In the genomic region with DNA sequence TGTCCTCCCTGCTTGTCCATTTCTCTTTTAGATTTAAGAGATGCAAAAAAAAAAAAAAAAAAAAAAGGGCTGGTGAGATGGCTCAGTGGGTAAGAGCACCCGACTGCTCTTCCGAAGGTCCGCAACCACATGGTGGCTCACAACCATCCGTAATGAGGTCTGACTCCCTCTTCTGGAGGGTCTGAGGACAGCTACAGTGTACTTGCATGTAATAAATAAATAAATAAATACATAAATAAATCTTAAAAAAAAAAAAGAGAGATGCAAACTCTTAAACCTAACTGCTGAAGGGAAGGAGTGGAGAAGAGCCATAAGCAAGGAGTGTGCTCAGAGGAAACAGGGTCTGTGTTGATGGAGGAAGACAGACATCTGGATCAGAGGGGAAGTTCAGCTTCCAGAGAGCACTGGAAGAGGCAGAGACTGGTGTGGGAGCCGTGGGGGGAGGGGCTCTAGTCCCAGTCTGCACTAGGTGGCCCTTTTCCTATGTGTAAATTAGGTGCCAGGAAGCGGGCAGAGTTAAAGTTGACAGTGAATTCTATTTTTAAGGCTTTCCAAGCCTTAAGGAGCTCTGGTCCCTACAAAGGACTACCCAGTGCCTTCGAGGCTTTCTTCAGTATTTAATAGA, we compare ENCODE assay signal across 12 mouse cellular contexts. TPM values are rescaled to one million over a fixed set of nuclear protein-coding genes. Genes with fewer than 3 reads are reported as not detected.
DNase-seq lines count a peak whose midpoint lies in the region; ATAC-seq and TF ChIP-seq lines count a peak whose summit lies in the region.
"Had no signal": no experiment of that assay in that cellular context is flagged by ENCODE, and none has a peak within 500 bp of the region (broad histone marks: within the 10 kb centered on the region; RNA-seq: fewer than 3 reads in every experiment).

No protein-coding gene starts in this region.

- H3K79me2 ChIP-seq in heart, adult 2 months (replicated peaks; ENCODE audit: control insufficient read depth, insufficient read depth, low read length), result no peaks in the 10 kb centered on the region
- H3K79me2 ChIP-seq in MEL (ENCODE audit: control insufficient read depth, insufficient read depth, low read length, poor library complexity), result no peaks in the 10 kb centered on the region

- H3K4me3 ChIP-seq in heart, adult 2 months, result no peak overlapping the region
- H3K4me3 ChIP-seq in liver, embryonic 11.5 days (ENCODE audit: low read depth, low read length), result no peak overlapping the region
- no peak overlapping the region for H3K4me3 ChIP-seq in MEL (ENCODE audit: control insufficient read depth in 1 of 2, insufficient read depth in 1 of 2, low read depth in 2 of 2, low read length in 2 of 2)
- H3K4me3 ChIP-seq in limb, embryonic 14.5 days (replicated peaks; ENCODE audit: low read length), result no peak overlapping the region
- H3K4me3 ChIP-seq: forebrain, embryonic 12.5 days; left cerebral cortex, adult 2 months had no signal

- H3K27me3 ChIP-seq in heart, adult 2 months (ENCODE audit: control insufficient read depth, insufficient read depth, low read length), result peaks cover 2% of the 10 kb centered on the region; the same call in 1 of the 2 replicates
- no peaks in the 10 kb centered on the region for H3K27me3 ChIP-seq in liver, embryonic 11.5 days (replicated peaks; ENCODE audit: control insufficient read depth, insufficient read depth, low read length)
- no peaks in the 10 kb centered on the region for H3K27me3 ChIP-seq in MEL (ENCODE audit: control insufficient read depth in 1 of 2, insufficient read depth in 2 of 2, low read length in 2 of 2)
- H3K27me3 ChIP-seq in limb, embryonic 14.5 days (ENCODE audit: control insufficient read depth, insufficient read depth, low read length), result no peaks in the 10 kb centered on the region
- H3K27me3 ChIP-seq: forebrain, embryonic 12.5 days had no signal

- H3K4me1 ChIP-seq in heart, adult 2 months (ENCODE audit: control insufficient read depth, insufficient read depth, low read length), result peaks cover 5% of the 10 kb centered on the region; the same call in 1 of the 2 replicates
- H3K4me1 ChIP-seq in liver, embryonic 11.5 days (replicated peaks; ENCODE audit: control insufficient read depth, insufficient read depth, low read length), result peaks cover 29% of the 10 kb centered on the region
- H3K4me1 ChIP-seq in MEL (ENCODE audit: control insufficient read depth in 1 of 2, insufficient read depth in 2 of 2, low read length in 2 of 2), result peaks cover 3 to 25% of the 10 kb centered on the region in 2 experiments
- H3K4me1 ChIP-seq in limb, embryonic 14.5 days (ENCODE audit: control insufficient read depth, insufficient read depth, low read length), result peaks cover 11% of the 10 kb centered on the region

- no peak overlapping the region for H3K27ac ChIP-seq in heart, adult 2 months
- no peak overlapping the region; the same call in 1 of the 2 replicates for H3K27ac ChIP-seq in liver, embryonic 11.5 days (ENCODE audit: low read depth, low read length)
- H3K27ac ChIP-seq in MEL (ENCODE audit: control insufficient read depth, low read depth, low read length), result no peak overlapping the region
- H3K27ac ChIP-seq in limb, embryonic 14.5 days (replicated peaks; ENCODE audit: low read depth, low read length), result no peak overlapping the region
- H3K27ac ChIP-seq: forebrain, embryonic 12.5 days; left cerebral cortex, adult 2 months had no signal

- ATAC-seq in liver, embryonic 11.5 days (replicated peaks; ENCODE audit: low FRiP score), result no peak
- 0 out of 2 replicates have a peak, but pooled peaks have one; percentile 27 for ATAC-seq in limb, embryonic 14.5 days (ENCODE audit: low FRiP score, low read depth)

- no peak overlapping the region for H3K9ac ChIP-seq in heart, adult 2 months (ENCODE audit: low read depth, low read length)
- H3K9ac ChIP-seq in liver, embryonic 11.5 days (ENCODE audit: low read depth, low read length), result no peak overlapping the region
- H3K9ac ChIP-seq in MEL (ENCODE audit: control insufficient read depth, low read depth, low read length, poor library complexity, severe bottlenecking), result no peak overlapping the region
- no peak overlapping the region for H3K9ac ChIP-seq in limb, embryonic 14.5 days (ENCODE audit: low read depth, low read length, severe bottlenecking)
- H3K9ac ChIP-seq: forebrain, embryonic 12.5 days had no signal

- intact Hi-C loops in heart, adult 2 months (cut with DNase I), result no loop called here

- TF ChIP-seq RAD21 in MEL (IDR thresholded peaks at IDR 0.05; ENCODE audit: low read depth, low read length), result no peak

- TF ChIP-seq EP300 in heart, adult 2 months (IDR thresholded peaks at IDR 0.05; ENCODE audit: insufficient read depth, low read depth, low read length), result no peak
- no peak for TF ChIP-seq EP300 in MEL (IDR thresholded peaks at IDR 0.05; ENCODE audit: low read depth in 1 of 2, low read length in 2 of 2)

- DNase-seq in heart, adult 2 months, result no peak
- no peak for DNase-seq in heart, postnatal 4 days
- DNase-seq in liver, embryonic 11.5 days (ENCODE audit: low spot score), result no peak
- DNase-seq in liver (no peak), MEL (ENCODE audit: low read depth, low spot score) (no peak)
- no peak for DNase-seq in limb, embryonic 14.5 days (ENCODE audit: low spot score)
- DNase-seq in layer of hippocampus, postnatal 10 days (ENCODE audit: low spot score in 2 of 2), result no peak
- DNase-seq in ovary, adult 18-20 months (ENCODE audit: low spot score), result no peak
- DNase-seq: kidney, postnatal 10 days had no signal

- WGBS in heart, adult 2 months, result 17% methylated on average over 7 of the region's 7 CpGs
- WGBS in liver, embryonic 11.5 days, result 11% methylated on average over 7 of the region's 7 CpGs
- WGBS in limb, embryonic 14.5 days, result 7% methylated on average over 7 of the region's 7 CpGs

- no peak for TF ChIP-seq POLR2A in heart, adult 2 months (IDR thresholded peaks at IDR 0.05; ENCODE audit: insufficient read depth, low read depth, low read length)
- no peak for TF ChIP-seq POLR2A in MEL (IDR thresholded peaks at IDR 0.05; ENCODE audit: control insufficient read depth in 1 of 2, insufficient read depth in 1 of 2, low read depth in 1 of 2, low read length in 2 of 2, poor library complexity in 1 of 2)
- no peak for TF ChIP-seq POLR2A in limb, embryonic 14.5 days (IDR thresholded peaks at IDR 0.05; ENCODE audit: borderline replicate concordance, extremely low read depth, insufficient read depth, insufficient read length)

- no peaks in the 10 kb centered on the region for H3K9me3 ChIP-seq in liver, embryonic 11.5 days (ENCODE audit: control insufficient read depth, low read length)
- no peaks in the 10 kb centered on the region for H3K9me3 ChIP-seq in MEL (replicated peaks; ENCODE audit: insufficient read depth, low read length)
- no peaks in the 10 kb centered on the region for H3K9me3 ChIP-seq in limb, embryonic 14.5 days (ENCODE audit: control insufficient read depth, low read length)
- H3K9me3 ChIP-seq: forebrain, embryonic 12.5 days had no signal

- no peaks in the 10 kb centered on the region for H3K36me3 ChIP-seq in heart, adult 2 months (ENCODE audit: control insufficient read depth, insufficient read depth, low read length)
- no peaks in the 10 kb centered on the region for H3K36me3 ChIP-seq in liver, embryonic 11.5 days (ENCODE audit: control insufficient read depth, insufficient read depth, low read length)
- peaks cover 0 to 7% of the 10 kb centered on the region in 2 experiments; a peak in 2 of 4 replicates for H3K36me3 ChIP-seq in MEL (ENCODE audit: control insufficient read depth in 1 of 2, insufficient read depth in 2 of 2, low read length in 2 of 2)
- H3K36me3 ChIP-seq in limb, embryonic 14.5 days (ENCODE audit: control insufficient read depth, insufficient read depth, low read length), result peaks cover under 1% of the 10 kb centered on the region; the same call in 1 of the 2 replicates
- H3K36me3 ChIP-seq: forebrain, embryonic 12.5 days had no signal

- peak overlapping the region; percentile 47 for H3K4me2 ChIP-seq in liver, embryonic 11.5 days
- peak overlapping the region; percentile 35; the same call in 1 of the 2 replicates for H3K4me2 ChIP-seq in limb, embryonic 14.5 days (replicated peaks; ENCODE audit: low read depth, low read length, severe bottlenecking)
- H3K4me2 ChIP-seq: forebrain, embryonic 12.5 days had no signal

- peak; percentile 37 for TF ChIP-seq CTCF in heart, adult 2 months (IDR thresholded peaks at IDR 0.05)
- no peak for TF ChIP-seq CTCF in MEL (IDR thresholded peaks at IDR 0.05 in 2 of 3, conservative IDR thresholded peaks at IDR 0.05 in 1 of 3; ENCODE audit: control insufficient read depth in 1 of 3, insufficient read depth in 1 of 3, low read depth in 2 of 3, low read length in 3 of 3, poor library complexity in 1 of 3, severe bottlenecking in 1 of 3)

RNA-seq across cellular contexts. Expression of a gene that starts 5.8 kb away (rescaled TPM):
- total RNA-seq in heart, adult 2 months (2021), result under 1 TPM in 1 of 2 experiments, not detected in 1; 0.18 TPM
- 0.06 TPM in 2 replicates for polyA plus RNA-seq in heart, adult 2 months (2012; rRNA removed)
- total RNA-seq in heart, postnatal 4 days (2021), result under 1 TPM; 0.62 to 0.65 TPM
- 0.47 and 0.60 TPM in 2 replicates for polyA plus RNA-seq in liver, embryonic 11.5 days (2014; fragmentation: Nextera tagmentation; extraction: Ambion mirVana)
- not detected in 2 replicates for total RNA-seq in MEL (2012; rRNA removed)
- polyA plus RNA-seq in MEL (2012; ENCODE audit: insufficient read depth in 1 of 2, insufficient read length in 2 of 2, low read depth in 1 of 2, low replicate concordance in 2 of 2, missing spikeins in 1 of 2), result under 1 TPM in 1 of 2 experiments, not detected in 1; 0.19 TPM
- 1.0 and 1.3 TPM in 2 replicates for polyA plus RNA-seq in limb, embryonic 14.5 days (2012; rRNA removed)
- 0.25 and 0.54 TPM in 2 replicates for polyA plus RNA-seq in limb, embryonic 14.5 days (2014; fragmentation: Nextera tagmentation; extraction: Ambion mirVana)
- 1 to 10 TPM in 1 of 2 experiments, under 1 TPM in 1; 0.62 to 1.0 TPM for total RNA-seq in layer of hippocampus, postnatal 10 days (2021)
- total RNA-seq: gastrocnemius, adult 8-10 months had no signal

RNA-seq across cellular contexts. Expression of a gene that starts 6.3 kb away (rescaled TPM):
- 10 to 100 TPM in 1 of 2 experiments, 1 to 10 TPM in 1; 8.8 to 11.6 TPM for total RNA-seq in heart, adult 2 months (2021)
- 9.3 and 13.3 TPM in 2 replicates for polyA plus RNA-seq in heart, adult 2 months (2012; rRNA removed)
- 10 to 100 TPM; 11.6 to 12.0 TPM for total RNA-seq in heart, postnatal 4 days (2021)
- polyA plus RNA-seq in liver, embryonic 11.5 days (2014; fragmentation: Nextera tagmentation; extraction: Ambion mirVana), result 12.6 and 14.6 TPM in 2 replicates
- 5.2 and 6.0 TPM in 2 replicates for total RNA-seq in MEL (2012; rRNA removed)
- 10 to 100 TPM in 1 of 2 experiments, not detected in 1; 13.3 TPM for polyA plus RNA-seq in MEL (2012; ENCODE audit: insufficient read depth in 1 of 2, insufficient read length in 2 of 2, low read depth in 1 of 2, low replicate concordance in 2 of 2, missing spikeins in 1 of 2)
- 28.3 and 29.5 TPM in 2 replicates for polyA plus RNA-seq in limb, embryonic 14.5 days (2012; rRNA removed)
- 10.2 and 12.2 TPM in 2 replicates for polyA plus RNA-seq in limb, embryonic 14.5 days (2014; fragmentation: Nextera tagmentation; extraction: Ambion mirVana)
- 10 to 100 TPM; 11.8 to 13.4 TPM for total RNA-seq in layer of hippocampus, postnatal 10 days (2021)

RNA-seq across cellular contexts. Expression of a gene that starts 21.7 kb away (rescaled TPM):
- total RNA-seq in heart, adult 2 months (2021), result 100 to 1,000 TPM; 112 to 127 TPM
- 142 and 156 TPM in 2 replicates for polyA plus RNA-seq in heart, adult 2 months (2012; rRNA removed)
- 10 to 100 TPM; 57.0 to 61.3 TPM for total RNA-seq in heart, postnatal 4 days (2021)
- polyA plus RNA-seq in liver, embryonic 11.5 days (2014; fragmentation: Nextera tagmentation; extraction: Ambion mirVana), result 24.3 and 30.5 TPM in 2 replicates
- 1.1 TPM in 2 replicates for total RNA-seq in MEL (2012; rRNA removed)
- polyA plus RNA-seq in MEL (2012; ENCODE audit: insufficient read depth in 1 of 2, insufficient read length in 2 of 2, low read depth in 1 of 2, low replicate concordance in 2 of 2, missing spikeins in 1 of 2), result 1 to 10 TPM in 1 of 2 experiments, not detected in 1; 2.3 TPM
- 80.2 and 84.4 TPM in 2 replicates for polyA plus RNA-seq in limb, embryonic 14.5 days (2012; rRNA removed)
- 81.0 and 91.6 TPM in 2 replicates for polyA plus RNA-seq in limb, embryonic 14.5 days (2014; fragmentation: Nextera tagmentation; extraction: Ambion mirVana)
- 10 to 100 TPM; 80.5 to 87.8 TPM for total RNA-seq in layer of hippocampus, postnatal 10 days (2021)

RNA-seq across cellular contexts. Expression of a gene that starts 24.6 kb away (rescaled TPM):
- total RNA-seq in heart, adult 2 months (2021), result 1 to 10 TPM; 6.2 to 6.8 TPM
- 3.5 and 3.8 TPM in 2 replicates for polyA plus RNA-seq in heart, adult 2 months (2012; rRNA removed)
- 10 to 100 TPM; 36.0 to 36.3 TPM for total RNA-seq in heart, postnatal 4 days (2021)
- 12.0 and 12.2 TPM in 2 replicates for polyA plus RNA-seq in liver, embryonic 11.5 days (2014; fragmentation: Nextera tagmentation; extraction: Ambion mirVana)
- total RNA-seq in MEL (2012; rRNA removed), result not detected in 2 replicates
- polyA plus RNA-seq in MEL (2012; ENCODE audit: insufficient read depth in 1 of 2, insufficient read length in 2 of 2, low read depth in 1 of 2, low replicate concordance in 2 of 2, missing spikeins in 1 of 2), result not detected
- 41.0 and 49.5 TPM in 2 replicates for polyA plus RNA-seq in limb, embryonic 14.5 days (2012; rRNA removed)
- 20.6 and 23.6 TPM in 2 replicates for polyA plus RNA-seq in limb, embryonic 14.5 days (2014; fragmentation: Nextera tagmentation; extraction: Ambion mirVana)
- 10 to 100 TPM; 17.0 to 17.3 TPM for total RNA-seq in layer of hippocampus, postnatal 10 days (2021)

RNA-seq across cellular contexts. Expression of a gene that starts 55.5 kb away (rescaled TPM):
- total RNA-seq in heart, adult 2 months (2021), result 1 to 10 TPM; 3.6 to 5.1 TPM
- 6.0 and 7.3 TPM in 2 replicates for polyA plus RNA-seq in heart, adult 2 months (2012; rRNA removed)
- 10 to 100 TPM; 12.7 to 13.3 TPM for total RNA-seq in heart, postnatal 4 days (2021)
- polyA plus RNA-seq in liver, embryonic 11.5 days (2014; fragmentation: Nextera tagmentation; extraction: Ambion mirVana), result 15.1 and 15.3 TPM in 2 replicates
- 0.20 and 0.27 TPM in 2 replicates for total RNA-seq in MEL (2012; rRNA removed)
- polyA plus RNA-seq in MEL (2012; ENCODE audit: insufficient read depth in 1 of 2, insufficient read length in 2 of 2, low read depth in 1 of 2, low replicate concordance in 2 of 2, missing spikeins in 1 of 2), result under 1 TPM in 1 of 2 experiments, not detected in 1; 0.71 TPM
- 171 and 233 TPM in 2 replicates for polyA plus RNA-seq in limb, embryonic 14.5 days (2012; rRNA removed)
- 83.5 and 114 TPM in 2 replicates for polyA plus RNA-seq in limb, embryonic 14.5 days (2014; fragmentation: Nextera tagmentation; extraction: Ambion mirVana)
- total RNA-seq in layer of hippocampus, postnatal 10 days (2021), result 1 to 10 TPM; 3.9 to 5.8 TPM

Comparison
In these comparisons a context has a peak if more than half of its experiments do, and no peak if none do; other contexts are left out.
1. RNA of a gene that starts 21.7 kb away (total RNA-seq): 112 to 127 TPM in heart, adult 2 months, 80.5 to 87.8 TPM in layer of hippocampus, postnatal 10 days and 57.0 to 61.3 TPM in heart, postnatal 4 days; 1.1 TPM in MEL; every median in the first group is over 10 times any median in the second.